Mouse (Mus musculus) spleen, adult 2 months (tissue): ENCODE measurements at regions not wholly inside any gene's neighbourhood (a gene's known extent, or its start where the extent isn't known, plus 50 kb on each side); places are given as distances from the start of the nearest gene placed in this dataset.

Source experiments
- DNase-seq, 2 experiments: peaks; one replicate each; pipeline versions ENCODE4 v3.0.0 to v3.0.0-alpha.2; 2012 to 2021; ENCODE audit warnings: low spot score in 2 of 2, low read depth in 1 of 2
- H3K27ac ChIP-seq: fragments of 200-500 bp; 2 replicates; pipeline ENCODE4 v1.5.1; 2012; ENCODE audit warnings: low read length, inconsistent platforms; ENCODE audit not compliant: insufficient read depth
- H3K27me3 ChIP-seq: fragments of 200-500 bp; 2 replicates; pipeline ENCODE4 v1.6.1; 2012; ENCODE audit warnings: mild to moderate bottlenecking, moderate library complexity, low read length, inconsistent platforms; ENCODE audit not compliant: control insufficient read depth, insufficient read depth
- H3K36me3 ChIP-seq: fragments of 200-500 bp; 2 replicates; pipeline ENCODE4 v1.6.1; 2012; ENCODE audit warnings: mild to moderate bottlenecking, low read length, inconsistent platforms; ENCODE audit not compliant: control insufficient read depth, insufficient read depth
- H3K4me1 ChIP-seq: fragments of 200-500 bp; 2 replicates; pipeline ENCODE4 v1.6.1; 2011; ENCODE audit warnings: inconsistent platforms; ENCODE audit not compliant: control insufficient read depth, insufficient read depth, insufficient read length
- H3K4me3 ChIP-seq: fragments of 200-500 bp; 2 replicates; pipeline ENCODE4 v1.5.1; 2011; ENCODE audit warnings: mild to moderate bottlenecking, inconsistent platforms; ENCODE audit not compliant: insufficient read depth, insufficient read length; ENCODE audit errors: extremely low read depth
- CTCF ChIP-seq: fragments of 200-500 bp; IDR thresholded peaks from 2 replicates; pipeline ENCODE4 v1.5.1; 2011; ENCODE audit warnings: mild to moderate bottlenecking, inconsistent platforms; ENCODE audit not compliant: insufficient read depth, insufficient read length, insufficient replicate concordance; ENCODE audit errors: extremely low read depth
- POLR2A ChIP-seq: fragments of 200-500 bp; IDR thresholded peaks from 2 replicates; pipeline ENCODE4 v1.6.1; 2011; ENCODE audit warnings: low read depth, low read length, inconsistent platforms
- WGBS: fragments of 180-500 bp; shearing (Covaris S2); methylation state at CpG from one replicate; pipeline ENCODE4 v1.1.7; 2018; 5-methylcytosine and 5-hydroxymethylcytosine counted together

GRCm38 (mm10) chr5:44306769-44307557, 80.5 kb upstream of the Tapt1 start:
- no peak overlapping the region for H3K27ac ChIP-seq
- H3K27me3 ChIP-seq: no peaks in the 10 kb centered on the region
- DNase-seq: no peak
- no peaks in the 10 kb centered on the region for H3K4me1 ChIP-seq
- TF ChIP-seq CTCF (no peak), POLR2A (no peak)
- WGBS: 29% methylated on average over 15 of the region's 16 CpGs
- H3K4me3 ChIP-seq: no peak overlapping the region
- no peaks in the 10 kb centered on the region for H3K36me3 ChIP-seq

DNA sequence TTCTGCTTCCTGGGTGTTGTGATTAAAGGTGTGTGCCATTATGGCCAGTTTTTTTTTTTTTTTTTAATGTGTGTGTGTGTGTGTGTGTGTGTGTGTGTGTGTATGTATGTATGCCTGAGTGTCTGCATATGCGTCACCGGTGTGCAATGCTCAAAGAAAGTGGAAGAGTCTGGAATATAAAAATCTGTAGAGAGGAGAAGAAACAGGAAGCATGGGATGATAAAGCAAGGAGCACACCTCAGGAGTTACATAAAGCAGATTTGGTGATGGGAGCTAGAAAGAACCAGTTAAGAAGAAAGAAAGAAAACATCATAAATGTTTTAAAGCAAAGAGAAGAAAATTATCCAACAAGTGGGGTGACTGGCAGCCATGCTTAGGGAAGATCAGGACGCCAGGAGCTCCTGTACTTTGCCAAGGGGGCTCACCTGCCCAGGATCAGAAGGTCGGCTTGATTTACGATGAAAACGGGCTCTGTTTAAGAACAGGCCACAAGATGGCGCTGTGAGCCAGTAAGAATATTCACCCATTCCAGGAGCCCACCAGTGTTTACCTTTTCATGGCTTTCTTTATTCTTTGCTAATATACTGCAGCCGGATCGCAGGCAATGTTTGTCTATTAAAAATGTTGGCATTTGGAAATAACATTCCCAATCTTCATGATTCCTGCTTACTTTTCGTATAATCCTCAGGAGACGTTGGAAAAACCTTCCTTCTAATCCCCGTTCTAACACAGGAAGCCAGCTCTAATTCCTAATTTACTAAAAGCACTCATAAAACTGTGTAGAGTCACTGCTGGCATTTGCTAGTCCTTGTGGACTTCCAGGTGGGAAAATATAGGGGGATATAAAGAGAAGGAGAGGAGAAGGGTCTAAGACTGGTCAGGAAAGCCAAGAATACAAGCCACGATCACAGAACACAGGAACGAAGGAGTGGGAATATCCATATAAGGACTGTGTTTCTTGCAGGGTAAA, 77.7 kb upstream of the Tapt1 start:
- no peaks in the 10 kb centered on the region for H3K27me3 ChIP-seq

DNA sequence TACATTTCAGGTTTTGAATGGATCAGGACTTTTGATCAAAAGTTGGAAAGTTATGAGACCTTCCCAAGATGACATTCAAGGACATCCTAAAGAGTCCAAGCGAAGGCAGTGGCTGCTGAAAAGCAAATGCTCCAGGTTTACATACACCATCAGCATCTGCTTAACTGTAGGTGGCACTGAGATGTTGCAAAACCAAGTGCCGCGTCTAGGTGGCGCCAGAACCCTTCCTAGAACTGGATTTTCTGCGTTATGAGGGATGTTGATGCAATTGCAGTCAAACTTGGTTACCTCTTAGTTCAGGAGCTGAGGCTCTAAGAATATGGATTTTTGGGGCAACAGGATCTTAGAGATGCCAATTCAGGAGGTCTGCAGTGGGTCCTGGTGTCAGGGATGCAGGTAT, 58.0 kb upstream of the Tapt1 start:
- 16% methylated on average over 5 of the region's 5 CpGs for WGBS
- Histone ChIP-seq H3K27ac (no peak overlapping the region), H3K27me3 (no peaks in the 10 kb centered on the region), H3K36me3 (no peaks in the 10 kb centered on the region), H3K4me1 (no peaks in the 10 kb centered on the region), H3K4me3 (no peak overlapping the region)
- peak; percentile 71; the same call in 1 of the 2 replicates for TF ChIP-seq CTCF
- no peak for TF ChIP-seq POLR2A
- DNase-seq: peak; percentile 7 to 51

More for the DNA sequence above, 77.7 kb upstream of the Tapt1 start:
- Histone ChIP-seq H3K4me1 (no peaks in the 10 kb centered on the region), H3K27ac (no peak overlapping the region), H3K4me3 (no peak overlapping the region), H3K36me3 (no peaks in the 10 kb centered on the region)
- DNase-seq: peak; percentile 1 to 8
- TF ChIP-seq POLR2A: no peak
- peak; percentile 48; the same call in 1 of the 2 replicates for TF ChIP-seq CTCF
- 34% methylated on average over 14 of the region's 14 CpGs for whole genome bisulfite sequencing
